Mouse (Mus musculus) right cerebral cortex, postnatal 10 days (tissue): ENCODE results near the gene Abhd15.

Experiments used
- DNase-seq, 2 experiments: peaks; one replicate each; pipeline ENCODE4 v3.0.0; 2021; ENCODE audit warnings: low spot score in 2 of 2

Gene Abhd15

GRCm38 (mm10) chr11:77514832-77515636, at the start of gene Abhd15:
TSS of gene Abhd15 (plus strand) at chr11:77515121.
- DNase-seq = peak; percentile 80 to 84

- no peak for DNase-seq
Observed at GRCm38 (mm10) chr11:77466544-77466943, 48.4 kb upstream of the Abhd15 start.

GRCm38 (mm10) chr11:77467157-77467556, 47.8 kb upstream of the Abhd15 start:
- DNase-seq = peak; percentile 69 to 80

- DNase-seq = peak; percentile 79 to 87
Observed at GRCm38 (mm10) chr11:77467784-77468183, 47.1 kb upstream of the Abhd15 start.

- DNase-seq = peak in 1 of 2 experiments; percentile 28
Observed at GRCm38 (mm10) chr11:77468397-77468796, 46.5 kb upstream of the Abhd15 start.

- peak in 1 of 2 experiments; percentile 26 for DNase-seq
Observed at GRCm38 (mm10) chr11:77471407-77471806, 43.5 kb upstream of the Abhd15 start.

- peak in 1 of 2 experiments; percentile 22 for DNase-seq
Observed at GRCm38 (mm10) chr11:77472775-77473174, 42.1 kb upstream of the Abhd15 start.

GRCm38 (mm10) chr11:77476216-77476615, 38.7 kb upstream of the Abhd15 start:
- DNase-seq = peak in 1 of 2 experiments; percentile 37

GRCm38 (mm10) chr11:77476895-77477294, 38.0 kb upstream of the Abhd15 start:
- DNase-seq = no peak

- DNase-seq = peak in 1 of 2 experiments; percentile 36
Observed at GRCm38 (mm10) chr11:77483043-77483442, 31.9 kb upstream of the Abhd15 start.

- DNase-seq = no peak
Observed at GRCm38 (mm10) chr11:77483510-77484255, 31.2 kb upstream of the Abhd15 start.

GRCm38 (mm10) chr11:77485229-77485628, 29.7 kb upstream of the Abhd15 start:
- peak in 1 of 2 experiments; percentile 30 for DNase-seq

- peak; percentile 77 to 84 for DNase-seq
Observed at GRCm38 (mm10) chr11:77486798-77487197, 28.1 kb upstream of the Abhd15 start.

GRCm38 (mm10) chr11:77488771-77489581, 25.9 kb upstream of the Abhd15 start:
- DNase-seq = no peak

- peak; percentile 89 to 91 for DNase-seq
Observed at GRCm38 (mm10) chr11:77489591-77490235, 25.2 kb upstream of the Abhd15 start, which contains the start of gene Ankrd13b. TSS of gene Ankrd13b (minus strand) at chr11:77489678.

GRCm38 (mm10) chr11:77490451-77490850, 24.5 kb upstream of the Abhd15 start:
- no peak for DNase-seq

GRCm38 (mm10) chr11:77491123-77491501, 23.8 kb upstream of the Abhd15 start:
- peak; percentile 95 to 96 for DNase-seq

- DNase-seq = peak; percentile 79 to 88
Observed at GRCm38 (mm10) chr11:77491502-77492291, 23.2 kb upstream of the Abhd15 start.

- peak; percentile 80 to 85 for DNase-seq
Observed at GRCm38 (mm10) chr11:77492311-77492871, 22.5 kb upstream of the Abhd15 start.

- peak; percentile 96 for DNase-seq
Observed at GRCm38 (mm10) chr11:77492911-77493332, 22.0 kb upstream of the Abhd15 start.
